ENCODE assay signal across 7 mouse cellular contexts in genomic region chr13:74009791-74010614, GRCm38 (mm10). TPM values are rescaled to one million over a fixed set of nuclear protein-coding genes. Genes with fewer than 3 reads are reported as not detected.
DNase-seq lines count a peak whose midpoint lies in the region; ATAC-seq and TF ChIP-seq lines count a peak whose summit lies in the region.

No protein-coding gene starts in this region.

- no peak for TF ChIP-seq CTCF in bone marrow macrophage, adult 2 months (IDR thresholded peaks at IDR 0.05; ENCODE audit: low read depth, low read length)

- H3K4me1 ChIP-seq in bone marrow macrophage, adult 2 months (ENCODE audit: control insufficient read depth, insufficient read depth, low read length), result peaks cover 3% of the 10 kb centered on the region; the same call in 1 of the 2 replicates
- peaks cover 25% of the 10 kb centered on the region for H3K4me1 ChIP-seq in heart, embryonic 13.5 days
- H3K4me1 ChIP-seq in kidney, embryonic 16.5 days (ENCODE audit: insufficient read depth, low read length), result peaks cover 13% of the 10 kb centered on the region; the same call in 1 of the 2 replicates
- H3K4me1 ChIP-seq in midbrain, embryonic 16.5 days (ENCODE audit: control insufficient read depth, insufficient read depth, low read length), result peaks cover 10% of the 10 kb centered on the region
- H3K4me1 ChIP-seq in stomach, embryonic 14.5 days (ENCODE audit: control insufficient read depth, insufficient read depth, low read length), result 0 out of 2 replicates have a peak, but pooled peaks cover 2% of the 10 kb centered on the region

- 0 out of 2 replicates have a peak, but pooled peaks have one; percentile 6 for ATAC-seq in erythroblast, adult 5-6 weeks (replicated peaks; ENCODE audit: low FRiP score, poor library complexity, severe bottlenecking)
- ATAC-seq in heart, embryonic 13.5 days (ENCODE audit: extremely low read depth, insufficient number of reproducible peaks, low FRiP score, low TSS enrichment), result no peak
- peak; percentile 29; the same call in 1 of the 2 replicates for ATAC-seq in kidney, embryonic 16.5 days (ENCODE audit: low FRiP score, low TSS enrichment)
- ATAC-seq in midbrain, embryonic 16.5 days, result peak; percentile 75
- ATAC-seq in stomach, embryonic 14.5 days (ENCODE audit: insufficient number of reproducible peaks, insufficient read depth, low FRiP score, low read depth), result no peak

- peak; percentile 52 for DNase-seq in liver

- WGBS in heart, embryonic 13.5 days, result under 1% methylated on average over 55 of the region's 55 CpGs
- WGBS in kidney, embryonic 16.5 days, result 1% methylated on average over 55 of the region's 55 CpGs
- WGBS in midbrain, embryonic 16.5 days, result under 1% methylated on average over 55 of the region's 55 CpGs
- WGBS in stomach, embryonic 14.5 days, result 1% methylated on average over 55 of the region's 55 CpGs

- H3K27me3 ChIP-seq in heart, embryonic 13.5 days (replicated peaks), result peaks cover 26% of the 10 kb centered on the region
- peaks cover 34% of the 10 kb centered on the region for H3K27me3 ChIP-seq in kidney, embryonic 16.5 days (ENCODE audit: insufficient read depth, low read length)
- no peaks in the 10 kb centered on the region for H3K27me3 ChIP-seq in midbrain, embryonic 16.5 days (ENCODE audit: control insufficient read depth, insufficient read depth, low read depth, low read length)
- H3K27me3 ChIP-seq in stomach, embryonic 14.5 days (ENCODE audit: control insufficient read depth, insufficient read depth, low read length), result 0 out of 2 replicates have a peak, but pooled peaks cover 6% of the 10 kb centered on the region

- H3K36me3 ChIP-seq in heart, embryonic 13.5 days, result no peaks in the 10 kb centered on the region
- H3K36me3 ChIP-seq in kidney, embryonic 16.5 days (ENCODE audit: insufficient read depth, low read length), result no peaks in the 10 kb centered on the region
- no peaks in the 10 kb centered on the region for H3K36me3 ChIP-seq in midbrain, embryonic 16.5 days (ENCODE audit: control insufficient read depth, insufficient read depth, low read length)
- H3K36me3 ChIP-seq in stomach, embryonic 14.5 days (ENCODE audit: control insufficient read depth, insufficient read depth, low read length), result no peaks in the 10 kb centered on the region

- H3K4me3 ChIP-seq in bone marrow macrophage, adult 2 months (ENCODE audit: insufficient read depth, low read length), result peak overlapping the region; percentile 60
- peak overlapping the region; percentile 68 for H3K4me3 ChIP-seq in heart, embryonic 13.5 days
- H3K4me3 ChIP-seq in kidney, embryonic 16.5 days (ENCODE audit: low read length), result peak overlapping the region; percentile 59
- peak overlapping the region; percentile 62 for H3K4me3 ChIP-seq in midbrain, embryonic 16.5 days (ENCODE audit: low read depth, low read length)
- H3K4me3 ChIP-seq in stomach, embryonic 14.5 days (ENCODE audit: low read depth, low read length), result peak overlapping the region; percentile 48

- no peak for TF ChIP-seq POLR2A in bone marrow macrophage, adult 2 months (IDR thresholded peaks at IDR 0.05; ENCODE audit: borderline replicate concordance, low read depth, low read length)

- H3K4me2 ChIP-seq in heart, embryonic 13.5 days, result peak overlapping the region; percentile 100
- H3K4me2 ChIP-seq in kidney, embryonic 16.5 days (replicated peaks; ENCODE audit: low read depth, low read length), result peak overlapping the region; percentile 98
- peak overlapping the region; percentile 88 for H3K4me2 ChIP-seq in midbrain, embryonic 16.5 days (ENCODE audit: low read length)
- H3K4me2 ChIP-seq in stomach, embryonic 14.5 days (replicated peaks; ENCODE audit: low read depth, low read length), result peak overlapping the region; percentile 100

- no peak overlapping the region for H3K27ac ChIP-seq in bone marrow macrophage, adult 2 months (ENCODE audit: insufficient read depth, low read depth, low read length)
- peak overlapping the region; percentile 32; the same call in 1 of the 2 replicates for H3K27ac ChIP-seq in heart, embryonic 13.5 days (replicated peaks)
- no peak overlapping the region for H3K27ac ChIP-seq in kidney, embryonic 16.5 days (ENCODE audit: low read length)
- peak overlapping the region; percentile 86 for H3K27ac ChIP-seq in midbrain, embryonic 16.5 days (ENCODE audit: low read length)
- no peak overlapping the region for H3K27ac ChIP-seq in stomach, embryonic 14.5 days (ENCODE audit: low read length)

- H3K9me3 ChIP-seq in heart, embryonic 13.5 days, result no peaks in the 10 kb centered on the region
- H3K9me3 ChIP-seq in kidney, embryonic 16.5 days (ENCODE audit: low read length), result no peaks in the 10 kb centered on the region
- no peaks in the 10 kb centered on the region for H3K9me3 ChIP-seq in midbrain, embryonic 16.5 days (replicated peaks; ENCODE audit: control insufficient read depth, low read length, poor library complexity, severe bottlenecking)
- H3K9me3 ChIP-seq in stomach, embryonic 14.5 days (ENCODE audit: control insufficient read depth, low read depth, low read length), result no peaks in the 10 kb centered on the region

- H3K9ac ChIP-seq in heart, embryonic 13.5 days, result peak overlapping the region; percentile 80
- H3K9ac ChIP-seq in kidney, embryonic 16.5 days (replicated peaks; ENCODE audit: low read length), result peak overlapping the region; percentile 49
- H3K9ac ChIP-seq in midbrain, embryonic 16.5 days (ENCODE audit: low read depth, low read length), result peak overlapping the region; percentile 81
- no peak overlapping the region for H3K9ac ChIP-seq in stomach, embryonic 14.5 days (replicated peaks; ENCODE audit: low read depth, low read length)

RNA-seq across cellular contexts. Expression of gene Tppp, which starts 0.8 kb away (rescaled TPM):
- 0.11 and 0.31 TPM in 2 replicates for polyA plus RNA-seq in bone marrow macrophage, adult 2 months (2012; ENCODE audit: insufficient read depth, insufficient read length, missing spikeins)
- 0.63 TPM in 1 of 2 replicates, not detected in the other for total RNA-seq in erythroblast, adult 5-6 weeks (2015; ENCODE audit: low replicate concordance)
- total RNA-seq in erythroblast, adult 5-6 weeks (2017; ENCODE audit: low replicate concordance), result 0.17 and 0.28 TPM in 2 replicates
- polyA plus RNA-seq in heart, embryonic 13.5 days (2015; fragmentation: Nextera tagmentation; extraction: Ambion mirVana), result 3.2 and 3.6 TPM in 2 replicates
- polyA plus RNA-seq in kidney, embryonic 16.5 days (2015; fragmentation: Nextera tagmentation; extraction: Ambion mirVana), result 0.71 and 0.84 TPM in 2 replicates
- 13.9 and 16.1 TPM in 2 replicates for polyA plus RNA-seq in midbrain, embryonic 16.5 days (2015; fragmentation: Nextera tagmentation; extraction: Ambion mirVana)
- 1.4 and 1.8 TPM in 2 replicates for polyA plus RNA-seq in stomach, embryonic 14.5 days (2014; fragmentation: Nextera tagmentation; extraction: Ambion mirVana)

RNA-seq across cellular contexts. Expression of gene Zdhhc11, which starts 46.4 kb away (rescaled TPM):
- not detected in 2 replicates for polyA plus RNA-seq in bone marrow macrophage, adult 2 months (2012; ENCODE audit: insufficient read depth, insufficient read length, missing spikeins)
- not detected in 2 replicates for total RNA-seq in erythroblast, adult 5-6 weeks (2015; ENCODE audit: low replicate concordance)
- not detected in 2 replicates for total RNA-seq in erythroblast, adult 5-6 weeks (2017; ENCODE audit: low replicate concordance)
- not detected in 2 replicates for polyA plus RNA-seq in heart, embryonic 13.5 days (2015; fragmentation: Nextera tagmentation; extraction: Ambion mirVana)
- polyA plus RNA-seq in kidney, embryonic 16.5 days (2015; fragmentation: Nextera tagmentation; extraction: Ambion mirVana), result not detected in 2 replicates
- not detected in 2 replicates for polyA plus RNA-seq in midbrain, embryonic 16.5 days (2015; fragmentation: Nextera tagmentation; extraction: Ambion mirVana)
- not detected in 2 replicates for polyA plus RNA-seq in stomach, embryonic 14.5 days (2014; fragmentation: Nextera tagmentation; extraction: Ambion mirVana)

RNA-seq across cellular contexts. Expression of gene Cep72, which starts 52.1 kb away (rescaled TPM):
- 5.6 and 9.4 TPM in 2 replicates for polyA plus RNA-seq in bone marrow macrophage, adult 2 months (2012; ENCODE audit: insufficient read depth, insufficient read length, missing spikeins)
- total RNA-seq in erythroblast, adult 5-6 weeks (2015; ENCODE audit: low replicate concordance), result 0.84 and 1.2 TPM in 2 replicates
- total RNA-seq in erythroblast, adult 5-6 weeks (2017; ENCODE audit: low replicate concordance), result 2.6 and 5.4 TPM in 2 replicates
- polyA plus RNA-seq in heart, embryonic 13.5 days (2015; fragmentation: Nextera tagmentation; extraction: Ambion mirVana), result 11.5 and 11.7 TPM in 2 replicates
- 17.8 and 18.4 TPM in 2 replicates for polyA plus RNA-seq in kidney, embryonic 16.5 days (2015; fragmentation: Nextera tagmentation; extraction: Ambion mirVana)
- 6.7 and 7.7 TPM in 2 replicates for polyA plus RNA-seq in midbrain, embryonic 16.5 days (2015; fragmentation: Nextera tagmentation; extraction: Ambion mirVana)
- polyA plus RNA-seq in stomach, embryonic 14.5 days (2014; fragmentation: Nextera tagmentation; extraction: Ambion mirVana), result 14.7 and 17.0 TPM in 2 replicates

Comparison
In these comparisons a context has a peak if more than half of its experiments do, and no peak if none do; other contexts are left out.
1. H3K27ac ChIP-seq: peak in heart, embryonic 13.5 days (single experiment) and midbrain, embryonic 16.5 days (single experiment); none in bone marrow macrophage, adult 2 months (single experiment), kidney, embryonic 16.5 days (single experiment) and stomach, embryonic 14.5 days (single experiment).
2. ATAC-seq: peak in erythroblast, adult 5-6 weeks (single experiment), kidney, embryonic 16.5 days (single experiment) and midbrain, embryonic 16.5 days (single experiment); none in heart, embryonic 13.5 days (single experiment) and stomach, embryonic 14.5 days (single experiment).
3. Peak in every context shown above with its lines, with median percentiles within 50 percentile points of each other: H3K4me3 ChIP-seq and H3K4me2 ChIP-seq.